Mouse (Mus musculus) brown adipose tissue, adult 24 weeks (tissue): ENCODE measurements around the gene Pttg1. TPM values are rescaled to one million over a fixed set of nuclear protein-coding genes. Genes with fewer than 3 reads are reported as not detected.

ENCODE experiments used
- H3K27ac ChIP-seq: fragments of 200-500 bp; replicated peaks from 2 replicates; pipeline ENCODE4 v1.5.1; 2012; ENCODE audit warnings: low read depth, mild to moderate bottlenecking, low read length
- H3K4me1 ChIP-seq: fragments of 200-500 bp; 2 replicates; pipeline ENCODE4 v1.6.1; 2012; ENCODE audit warnings: low read length, mixed read lengths; ENCODE audit not compliant: control insufficient read depth, insufficient read depth, insufficient read length
- H3K4me3 ChIP-seq: fragments of 200-500 bp; 2 replicates; pipeline ENCODE4 v1.5.1; 2012; ENCODE audit warnings: low read depth, mild to moderate bottlenecking, low read length, moderate library complexity; ENCODE audit not compliant: insufficient read depth
- polyA plus RNA-seq: library from polyadenylated mRNA; stranded (reverse); fragments of >200 nt; gene quantifications from 2 replicates; pipeline ENCODE4 v1.2.4, GENCODE M21; 2012; ENCODE audit not compliant: missing spikeins, insufficient read depth, insufficient read length

Pttg1 gene
- polyA plus RNA-seq, 1 experiment = 157 TPM

DNA sequence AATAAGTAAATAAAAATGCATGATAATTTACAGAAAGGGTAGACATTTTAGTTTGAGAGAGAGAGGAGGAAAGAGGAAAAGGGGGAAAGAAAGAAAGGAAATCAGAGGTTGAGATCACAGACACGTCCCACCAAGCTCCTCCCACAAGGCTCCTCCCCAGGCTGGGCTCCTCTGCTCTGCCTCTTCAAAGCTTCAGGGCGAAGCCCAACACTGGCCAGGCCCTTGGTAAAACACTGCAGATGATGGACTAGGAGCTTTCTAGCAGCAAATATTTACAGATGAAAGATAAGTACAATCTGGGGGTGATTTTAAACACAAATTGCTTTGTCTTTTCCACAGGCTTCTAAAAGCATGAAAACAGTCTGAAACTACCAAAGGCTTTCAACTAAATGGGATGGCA is 33.3 kb downstream of the Pttg1 start:
- H3K4me1 ChIP-seq = peaks cover 6% of the 10 kb centered on the region
- H3K27ac ChIP-seq = no peak overlapping the region
- H3K4me3 ChIP-seq = no peak overlapping the region

- Histone ChIP-seq H3K27ac (no peak overlapping the region), H3K4me3 (no peak overlapping the region), H3K4me1 (no peaks in the 10 kb centered on the region)
Measured at GRCm38 (mm10) chr11:43389118-43389517, 36.9 kb downstream of the Pttg1 start.

DNA sequence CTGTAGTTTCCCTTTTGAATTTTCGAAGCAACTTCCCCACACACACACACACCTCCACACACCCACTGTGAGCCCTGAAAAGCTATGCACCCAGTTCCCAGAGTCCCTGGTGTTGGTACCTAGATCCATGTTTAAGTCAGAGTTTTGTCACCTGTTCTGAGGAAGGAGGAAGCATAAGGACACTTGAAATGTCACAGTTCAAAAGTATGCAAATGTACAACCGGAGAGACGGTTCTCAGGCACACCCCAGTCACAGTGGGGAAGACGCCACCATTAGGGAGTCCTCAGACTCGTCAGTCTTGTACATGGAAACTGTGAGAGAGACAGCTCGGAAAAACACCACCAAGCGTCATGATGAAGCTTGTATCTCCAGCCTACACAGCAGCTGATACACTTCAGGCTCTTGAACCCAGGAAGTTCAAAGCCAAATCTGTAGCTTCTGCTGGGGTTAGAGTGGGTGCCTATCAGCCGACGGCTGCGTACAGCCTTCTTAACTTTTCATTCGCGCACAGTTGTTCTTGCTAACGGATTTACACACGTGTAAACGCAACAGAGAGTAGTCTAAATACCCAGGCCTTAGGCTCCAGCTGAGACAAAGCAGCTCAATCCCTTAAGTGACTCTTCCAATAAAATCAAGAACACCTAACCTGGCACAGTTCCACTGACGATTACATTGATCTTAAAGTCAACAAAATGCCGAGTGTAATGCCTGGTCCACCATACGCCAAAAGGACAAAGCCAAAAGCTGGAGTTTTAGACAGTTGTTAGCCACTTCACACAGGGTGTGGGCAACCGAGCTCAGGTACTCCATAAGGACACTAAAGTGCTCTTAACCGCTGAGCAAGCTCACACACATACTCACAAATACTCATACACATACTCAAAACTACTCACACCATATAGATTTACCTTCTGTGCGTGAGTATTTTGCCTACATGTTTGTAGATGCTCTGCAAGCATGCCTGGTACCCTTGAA is 37.6 kb downstream of the Pttg1 start:
- peaks cover 3% of the 10 kb centered on the region; the same call in 1 of the 2 replicates for H3K4me1 ChIP-seq
- H3K27ac ChIP-seq = no peak overlapping the region
- H3K4me3 ChIP-seq = no peak overlapping the region

DNA sequence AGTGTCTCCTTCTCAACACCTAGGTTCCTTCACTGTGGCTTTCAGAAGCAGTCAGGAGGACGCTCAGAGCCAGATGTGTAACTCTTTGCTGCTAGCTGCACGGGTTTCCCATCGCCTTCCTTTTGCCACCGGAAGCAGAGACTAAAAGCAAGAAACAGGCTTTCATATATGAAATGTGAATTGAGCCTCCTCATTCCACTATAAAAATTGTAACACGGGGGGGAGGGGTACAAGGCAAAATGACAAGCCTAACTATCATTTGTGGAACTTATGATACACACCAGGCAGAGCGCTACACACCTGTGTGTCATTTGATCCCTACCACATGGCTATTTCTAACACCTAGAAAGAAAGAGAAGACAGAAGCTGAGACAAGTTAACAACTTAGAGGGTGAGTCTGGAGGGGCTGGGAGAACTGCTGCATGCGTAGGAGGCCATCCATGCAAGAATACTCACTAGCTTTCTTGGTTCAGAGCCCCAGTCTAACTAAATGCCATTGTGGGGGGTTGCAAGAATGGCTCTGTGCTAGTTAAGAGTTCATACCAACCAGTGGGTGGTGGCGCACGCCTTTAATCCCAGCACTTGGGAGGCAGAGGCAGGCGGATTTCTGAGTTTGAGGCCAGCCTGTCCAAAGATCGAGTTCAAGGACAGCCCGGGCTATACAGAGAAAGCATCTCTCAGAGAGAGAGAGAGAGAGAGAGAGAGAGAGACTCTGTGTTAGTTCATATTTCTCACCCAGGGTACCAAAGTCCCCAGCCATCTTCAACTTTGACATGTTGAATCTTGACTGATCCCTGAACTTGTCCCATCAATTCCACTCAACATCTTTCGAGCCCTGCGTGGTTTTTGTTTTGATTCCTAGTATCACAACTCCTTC is 38.8 kb downstream of the Pttg1 start:
- no peak overlapping the region for H3K4me3 ChIP-seq
- H3K4me1 ChIP-seq = peaks cover 3% of the 10 kb centered on the region; the same call in 1 of the 2 replicates
- no peak overlapping the region for H3K27ac ChIP-seq

- Histone ChIP-seq H3K4me3 (peak overlapping the region; percentile 59), H3K4me1 (peaks cover 3% of the 10 kb centered on the region; the same call in 1 of the 2 replicates), H3K27ac (peak overlapping the region; percentile 64)
Measured at GRCm38 (mm10) chr11:43385716-43386115, 40.3 kb downstream of the Pttg1 start.

DNA sequence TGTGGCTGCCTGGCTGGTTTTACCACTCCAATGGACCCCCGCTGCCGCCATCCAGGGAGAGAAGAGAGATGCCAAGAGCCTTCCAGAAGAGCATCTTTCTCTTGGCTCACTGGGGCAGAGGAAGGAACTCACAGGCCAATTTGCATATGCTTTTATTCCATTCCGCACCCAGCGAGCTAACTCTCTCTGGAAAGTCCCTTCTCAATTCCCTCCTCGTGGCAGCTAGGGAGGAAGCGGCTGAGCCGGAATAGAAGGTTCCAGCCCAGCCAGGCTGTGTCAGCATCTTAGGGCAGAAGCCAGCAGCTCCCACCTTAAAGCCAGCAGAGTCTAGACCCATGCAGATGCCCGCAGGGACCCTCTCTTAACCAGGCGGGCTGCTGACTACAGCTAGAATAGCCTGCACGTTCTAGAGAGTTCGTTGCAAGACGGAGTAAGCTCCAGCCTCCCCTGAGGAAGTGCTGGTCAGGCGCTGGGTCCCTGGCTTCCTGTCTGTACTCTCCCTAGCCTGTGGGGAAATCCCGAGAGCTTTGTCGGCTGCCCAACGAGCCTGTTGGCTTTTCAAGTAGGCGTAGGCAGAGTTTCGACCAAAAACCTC is 40.9 kb downstream of the Pttg1 start:
- peak overlapping the region; percentile 59 for H3K4me3 ChIP-seq
- peaks cover 3% of the 10 kb centered on the region; the same call in 1 of the 2 replicates for H3K4me1 ChIP-seq
- H3K27ac ChIP-seq = peak overlapping the region; percentile 86

- Histone ChIP-seq H3K4me1 (peaks cover 6% of the 10 kb centered on the region; the same call in 1 of the 2 replicates), H3K27ac (peak overlapping the region; percentile 20; the same call in 1 of the 2 replicates), H3K4me3 (peak overlapping the region; percentile 21; the same call in 1 of the 2 replicates)
Measured at GRCm38 (mm10) chr11:43383581-43383980, 42.5 kb downstream of the Pttg1 start.

DNA sequence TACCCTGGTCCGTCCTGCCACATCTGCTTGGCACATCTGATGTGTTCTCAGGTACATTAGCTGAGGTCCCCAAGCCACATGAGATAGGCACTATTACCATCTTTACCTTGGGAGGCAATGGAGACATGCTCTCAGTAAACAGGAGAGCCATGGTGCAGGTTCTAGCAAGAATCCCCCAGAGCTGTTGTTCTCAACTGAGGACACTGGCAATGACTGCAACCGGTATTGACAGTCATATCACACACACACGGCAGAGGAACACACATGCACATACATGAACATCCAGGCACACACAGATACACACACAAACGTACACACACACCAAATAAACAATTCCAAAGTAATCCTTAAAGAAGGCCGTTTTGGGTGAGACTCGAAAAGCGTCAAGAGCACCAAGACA is 45.1 kb downstream of the Pttg1 start:
- H3K4me3 ChIP-seq = no peak overlapping the region

GRCm38 (mm10) chr11:43379911-43380485 is 46.1 kb downstream of the Pttg1 start:
- H3K27ac ChIP-seq = no peak overlapping the region
- peaks cover 6% of the 10 kb centered on the region; the same call in 1 of the 2 replicates for H3K4me1 ChIP-seq
- no peak overlapping the region for H3K4me3 ChIP-seq

More for the DNA sequence above, 45.1 kb downstream of the Pttg1 start:
- Histone ChIP-seq H3K27ac (no peak overlapping the region), H3K4me1 (peaks cover 6% of the 10 kb centered on the region; the same call in 1 of the 2 replicates)

- Histone ChIP-seq H3K4me1 (peaks cover 6% of the 10 kb centered on the region; the same call in 1 of the 2 replicates), H3K27ac (no peak overlapping the region), H3K4me3 (no peak overlapping the region)
Measured at GRCm38 (mm10) chr11:43379488-43379887, 46.6 kb downstream of the Pttg1 start.

- Histone ChIP-seq H3K4me1 (0 out of 2 replicates have a peak, but pooled peaks cover 3% of the 10 kb centered on the region), H3K4me3 (no peak overlapping the region), H3K27ac (no peak overlapping the region)
Measured at GRCm38 (mm10) chr11:43377083-43377850, 48.8 kb downstream of the Pttg1 start.

GRCm38 (mm10) chr11:43376598-43376997 is 49.5 kb downstream of the Pttg1 start:
- H3K4me1 ChIP-seq = 0 out of 2 replicates have a peak, but pooled peaks cover 3% of the 10 kb centered on the region

DNA sequence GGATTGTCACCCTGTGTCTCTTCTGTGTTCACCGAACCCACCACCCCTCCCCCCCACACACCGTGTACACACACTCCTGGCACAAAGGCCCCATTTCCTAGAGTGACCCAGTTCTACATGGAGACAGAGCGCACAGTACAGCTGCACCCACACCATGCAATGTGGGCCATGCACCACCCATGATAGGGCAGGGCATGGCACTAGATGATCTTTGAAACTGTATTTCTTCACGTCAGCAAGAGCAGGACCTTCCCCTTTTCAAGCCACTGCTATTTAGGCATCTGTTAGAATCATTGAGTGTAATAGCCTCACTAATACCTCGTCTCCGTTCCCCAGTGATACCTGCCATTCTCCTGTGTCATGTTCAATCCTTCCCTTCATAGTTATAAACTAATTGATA is 51.1 kb downstream of the Pttg1 start:
- H3K27ac ChIP-seq = no peak overlapping the region

More at GRCm38 (mm10) chr11:43376598-43376997, 49.5 kb downstream of the Pttg1 start:
- Histone ChIP-seq H3K4me3 (no peak overlapping the region), H3K27ac (no peak overlapping the region)

DNA sequence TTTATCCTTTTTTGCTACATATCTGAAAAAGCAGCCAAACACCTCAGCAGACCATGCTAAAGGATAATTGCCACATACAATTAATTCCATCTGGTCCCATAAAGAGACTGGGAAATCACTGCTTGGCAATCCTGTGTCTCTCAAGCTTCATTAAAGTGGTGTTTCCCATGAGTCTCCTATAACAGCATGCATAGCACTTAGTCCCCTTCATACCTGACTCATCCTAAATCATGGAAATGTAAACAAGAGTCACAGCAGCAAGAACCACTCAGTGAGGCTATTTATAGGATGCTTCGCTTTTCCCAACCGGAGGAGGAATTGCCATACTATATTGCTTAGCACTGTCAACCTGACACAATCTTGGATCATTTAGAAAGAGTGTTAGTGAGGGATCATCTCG is 52.7 kb downstream of the Pttg1 start:
- Histone ChIP-seq H3K4me1 (no peaks in the 10 kb centered on the region), H3K4me3 (no peak overlapping the region), H3K27ac (no peak overlapping the region)

More for the DNA sequence above, 51.1 kb downstream of the Pttg1 start:
- Histone ChIP-seq H3K4me1 (0 out of 2 replicates have a peak, but pooled peaks cover 1% of the 10 kb centered on the region), H3K4me3 (no peak overlapping the region)
